In the genomic region with DNA sequence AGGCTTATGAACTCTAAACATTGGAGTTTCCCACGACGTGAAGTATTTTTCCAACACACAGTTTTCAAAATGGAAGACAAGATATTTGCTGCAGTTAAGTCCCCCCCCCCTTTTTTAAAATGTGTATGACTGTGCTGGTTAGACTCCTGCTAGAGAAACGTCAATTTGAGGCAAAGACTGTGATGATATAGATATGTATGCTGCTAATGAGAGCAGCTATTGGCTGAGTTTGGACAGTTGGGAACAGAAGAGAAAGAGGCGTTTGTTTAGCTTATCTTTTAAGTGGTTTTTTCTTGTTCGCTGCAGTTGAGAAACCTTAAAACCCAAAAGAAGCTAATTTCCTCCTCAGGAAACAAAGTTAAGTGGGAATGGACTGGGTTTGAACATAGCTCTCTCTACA, we compare ENCODE assay signal across 24 mouse cellular contexts.
DNase-seq lines count a peak whose midpoint lies in the region; ATAC-seq lines count a peak whose summit lies in the region.
"Had no signal": no experiment of that assay in that cellular context is flagged by ENCODE, and none has a peak within 500 bp of the region (broad histone marks: within the 10 kb centered on the region; RNA-seq: fewer than 3 reads in every experiment).

No protein-coding gene starts in this region.

- peaks cover 23% of the 10 kb centered on the region for H3K36me3 ChIP-seq in embryonic facial prominence, embryonic 13.5 days
- H3K36me3 ChIP-seq in embryonic facial prominence, embryonic 10.5 days (replicated peaks): peaks cover 30% of the 10 kb centered on the region
- H3K36me3 ChIP-seq in heart, embryonic 15.5 days: no peaks in the 10 kb centered on the region
- peaks cover 8% of the 10 kb centered on the region for H3K36me3 ChIP-seq in lung, embryonic 16.5 days (ENCODE audit: control insufficient read depth, insufficient read depth, low read length)
- H3K36me3 ChIP-seq: hindbrain, embryonic 10.5 days; hindbrain, embryonic 15.5 days had no signal

- no peak for ATAC-seq in embryonic facial prominence, embryonic 13.5 days (ENCODE audit: insufficient number of reproducible peaks, insufficient read depth, low FRiP score, low TSS enrichment, low read depth)
- ATAC-seq in heart, embryonic 15.5 days (replicated peaks; ENCODE audit: insufficient number of reproducible peaks, insufficient read depth, low FRiP score, low read depth): no peak
- no peak for ATAC-seq in lung, embryonic 16.5 days (ENCODE audit: low read depth)
- peak; percentile 42 for ATAC-seq in megakaryocyte progenitor cell, adult 5-6 weeks (replicated peaks; ENCODE audit: poor library complexity)
- ATAC-seq: forebrain, embryonic 14.5 days; inflammation-experienced regulatory T-cells, adult 6 months had no signal

- no peaks in the 10 kb centered on the region for H3K27me3 ChIP-seq in embryonic facial prominence, embryonic 13.5 days
- no peaks in the 10 kb centered on the region for H3K27me3 ChIP-seq in embryonic facial prominence, embryonic 10.5 days (replicated peaks; ENCODE audit: low read depth, poor library complexity, severe bottlenecking)
- H3K27me3 ChIP-seq in heart, embryonic 15.5 days: no peaks in the 10 kb centered on the region
- H3K27me3 ChIP-seq in lung, embryonic 16.5 days (ENCODE audit: control insufficient read depth, insufficient read depth, low read depth, low read length): no peaks in the 10 kb centered on the region
- H3K27me3 ChIP-seq: hindbrain, embryonic 15.5 days; lung, embryonic 15.5 days had no signal

- 0 out of 2 replicates have a peak overlapping the region, but pooled peaks have one; percentile 52 for H3K27ac ChIP-seq in embryonic facial prominence, embryonic 13.5 days
- H3K27ac ChIP-seq in embryonic facial prominence, embryonic 10.5 days (replicated peaks): no peak overlapping the region
- H3K27ac ChIP-seq in heart, embryonic 15.5 days: 0 out of 2 replicates have a peak overlapping the region, but pooled peaks have one; percentile 6
- H3K27ac ChIP-seq in lung, embryonic 16.5 days (ENCODE audit: low read length): peak overlapping the region; percentile 30; the same call in 1 of the 2 replicates
- H3K27ac ChIP-seq: hindbrain, embryonic 15.5 days; layer of hippocampus, adult 2 months; lung, embryonic 15.5 days had no signal

- no peak for DNase-seq in embryonic facial prominence, embryonic 10.5 days (ENCODE audit: low spot score)
- no peak for DNase-seq in heart, adult 18-20 months
- no peak for DNase-seq in lung, postnatal 14 days
- DNase-seq in right cerebral cortex, postnatal 14 days: no peak
- DNase-seq: adrenal gland, postnatal 25 days; cerebellum, adult 11-12 months; cerebellum, adult 9-11 months; gastrocnemius, postnatal 25 days; kidney, adult 11 months; kidney, postnatal 36 days; lung, postnatal 4 days; thymus, adult 18-20 months; thymus, postnatal 25 days had no signal

- H3K4me1 ChIP-seq in embryonic facial prominence, embryonic 13.5 days: peaks cover 54% of the 10 kb centered on the region
- peaks cover 10% of the 10 kb centered on the region for H3K4me1 ChIP-seq in embryonic facial prominence, embryonic 10.5 days
- H3K4me1 ChIP-seq in heart, embryonic 15.5 days (replicated peaks): peaks cover 21% of the 10 kb centered on the region
- H3K4me1 ChIP-seq in lung, embryonic 16.5 days (replicated peaks; ENCODE audit: control insufficient read depth, insufficient read depth, low read length): peaks cover 52% of the 10 kb centered on the region
- H3K4me1 ChIP-seq: hindbrain, embryonic 15.5 days had no signal

- no peak overlapping the region for H3K4me2 ChIP-seq in embryonic facial prominence, embryonic 13.5 days
- H3K4me2 ChIP-seq in heart, embryonic 15.5 days: no peak overlapping the region
- no peak overlapping the region for H3K4me2 ChIP-seq in lung, embryonic 16.5 days (ENCODE audit: low read depth, low read length)
- H3K4me2 ChIP-seq: hindbrain, embryonic 15.5 days; liver, embryonic 11.5 days; lung, embryonic 15.5 days had no signal

- H3K4me3 ChIP-seq in embryonic facial prominence, embryonic 13.5 days: no peak overlapping the region
- no peak overlapping the region for H3K4me3 ChIP-seq in embryonic facial prominence, embryonic 10.5 days
- no peak overlapping the region for H3K4me3 ChIP-seq in heart, embryonic 15.5 days
- H3K4me3 ChIP-seq in lung, embryonic 16.5 days (ENCODE audit: low read length): no peak overlapping the region
- H3K4me3 ChIP-seq: hindbrain, embryonic 10.5 days; hindbrain, embryonic 15.5 days; layer of hippocampus, adult 2 months; lung, embryonic 15.5 days had no signal

- 68% methylated on average over 5 of the region's 5 CpGs for WGBS in embryonic facial prominence, embryonic 13.5 days
- 89% methylated on average over 5 of the region's 5 CpGs for WGBS in embryonic facial prominence, embryonic 10.5 days
- 40% methylated on average over 5 of the region's 5 CpGs for WGBS in heart, embryonic 15.5 days
- WGBS in lung, embryonic 16.5 days: 26% methylated on average over 5 of the region's 5 CpGs

- no peak overlapping the region for H3K9ac ChIP-seq in embryonic facial prominence, embryonic 13.5 days
- H3K9ac ChIP-seq in heart, embryonic 15.5 days: no peak overlapping the region
- no peak overlapping the region for H3K9ac ChIP-seq in lung, embryonic 16.5 days (ENCODE audit: low read length)
- H3K9ac ChIP-seq: hindbrain, embryonic 15.5 days; lung, embryonic 15.5 days had no signal

- H3K9me3 ChIP-seq in embryonic facial prominence, embryonic 13.5 days: no peaks in the 10 kb centered on the region
- no peaks in the 10 kb centered on the region for H3K9me3 ChIP-seq in embryonic facial prominence, embryonic 10.5 days
- no peaks in the 10 kb centered on the region for H3K9me3 ChIP-seq in heart, embryonic 15.5 days (replicated peaks)
- no peaks in the 10 kb centered on the region for H3K9me3 ChIP-seq in lung, embryonic 16.5 days (ENCODE audit: control insufficient read depth, low read length)
- H3K9me3 ChIP-seq: hindbrain, embryonic 10.5 days; hindbrain, embryonic 15.5 days; lung, embryonic 15.5 days had no signal
